Mouse (Mus musculus) brain, embryonic 18.5 days (tissue): ENCODE measurements at regions not wholly inside any gene's neighbourhood (a gene's known extent, or its start where the extent isn't known, plus 50 kb on each side); places are given as distances from the start of the nearest gene placed in this dataset.

Source experiments
- DNase-seq: peaks from one replicate; pipeline ENCODE4 v3.0.0-alpha.2; 2012; ENCODE audit warnings: low read depth, low spot score

DNA sequence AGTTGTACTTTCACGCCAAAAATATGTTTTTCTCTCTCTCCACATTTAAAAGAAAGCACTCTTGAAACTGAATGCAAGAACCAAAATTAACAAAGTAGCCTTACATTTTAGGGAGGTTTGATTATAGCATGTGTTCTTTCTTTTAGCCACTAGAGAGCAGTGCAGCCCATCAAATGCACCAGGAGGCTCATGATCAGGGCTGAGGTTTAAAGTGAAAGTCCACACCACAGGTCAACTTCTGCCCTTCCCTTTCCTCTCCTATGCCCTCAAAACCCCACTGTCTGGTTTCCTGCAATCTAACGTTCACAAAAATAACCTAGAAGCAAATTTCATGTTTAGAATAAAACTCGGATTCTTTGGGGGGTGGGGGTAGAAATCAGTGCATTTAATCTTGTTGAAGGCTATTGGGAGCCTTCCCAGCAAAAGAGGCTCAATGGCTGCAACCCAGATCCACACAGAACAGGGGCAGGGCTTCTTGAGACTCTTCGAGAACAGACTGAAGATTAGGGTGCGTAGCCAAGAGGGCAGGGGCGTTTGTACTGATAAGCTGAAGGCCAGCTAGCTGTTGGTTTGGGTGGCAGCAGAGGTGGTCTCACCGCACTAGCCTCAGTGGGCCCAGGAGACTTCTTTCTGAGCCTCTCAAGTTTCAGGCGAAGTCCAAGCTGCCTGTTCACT lies 59.3 kb upstream of the Zfp770 start:
- peak; percentile 16 for DNase-seq

DNA sequence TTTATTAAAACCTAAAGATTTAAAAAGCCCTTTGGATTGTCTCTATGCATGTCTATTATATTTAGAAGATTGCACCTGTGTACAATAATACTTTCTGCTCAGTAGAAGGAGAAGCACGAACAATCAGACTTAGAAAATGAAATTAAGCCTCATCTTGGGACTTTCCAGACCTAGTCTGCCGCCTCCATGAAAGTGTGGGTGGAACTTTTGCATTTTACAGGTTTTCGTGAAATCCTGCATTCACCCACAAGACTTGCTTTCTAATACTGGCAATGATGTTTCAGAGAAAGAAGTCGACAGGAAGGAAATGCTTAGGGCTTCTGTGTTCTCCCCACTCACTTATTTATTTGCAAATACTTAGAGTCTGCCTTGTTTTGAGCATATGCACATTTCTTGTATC lies 58.3 kb upstream of the Zfp770 start:
- DNase-seq = no peak
